Mouse (Mus musculus) heart, embryonic 11.5 days (tissue): ENCODE results near the gene Tmem232. TPM values are rescaled to one million over a fixed set of nuclear protein-coding genes. Genes with fewer than 3 reads are reported as not detected.
"Not testable (repeated sequence)": the region's sequence is repeated elsewhere in the genome, so short reads cannot be mapped to it uniquely, and the experiment has no call there.

Source experiments
- ATAC-seq: fragments of 200-750 bp; cut with Nextera tagmentation; replicated peaks from 2 replicates; pipeline ENCODE4 v1.8.0; 2017; ENCODE audit warnings: moderate library complexity; ENCODE audit not compliant: insufficient number of reproducible peaks, low FRiP score, low TSS enrichment
- H3K27ac ChIP-seq: fragments of 300-500 bp; sonication (generic); 2 replicates; pipeline ENCODE4 v1.5.1; 2014; ENCODE audit warnings: mild to moderate bottlenecking, low read depth, low read length
- H3K27me3 ChIP-seq: fragments of 300-500 bp; sonication (generic); 2 replicates; pipeline ENCODE4 v1.6.1; 2014; ENCODE audit warnings: mild to moderate bottlenecking, low read length, mixed read lengths; ENCODE audit not compliant: control insufficient read depth, insufficient read depth
- H3K36me3 ChIP-seq: fragments of 300-500 bp; sonication (generic); 2 replicates; pipeline ENCODE4 v1.6.1; 2014; ENCODE audit warnings: mild to moderate bottlenecking, low read length, moderate library complexity, mixed read lengths; ENCODE audit not compliant: control insufficient read depth, insufficient read depth
- H3K4me1 ChIP-seq: fragments of 300-500 bp; sonication (generic); 2 replicates; pipeline ENCODE4 v1.6.1; 2014; ENCODE audit warnings: low read length; ENCODE audit not compliant: control insufficient read depth, insufficient read depth
- H3K4me2 ChIP-seq: fragments of 300-500 bp; sonication (generic); 2 replicates; pipeline ENCODE4 v1.6.1; 2014; ENCODE audit warnings: mild to moderate bottlenecking, moderate library complexity
- H3K4me3 ChIP-seq: fragments of 300-500 bp; sonication (generic); 2 replicates; pipeline ENCODE4 v1.5.1; 2014; ENCODE audit warnings: low read depth, low read length
- H3K9ac ChIP-seq: fragments of 300-500 bp; sonication (generic); 2 replicates; pipeline ENCODE4 v1.6.1; 2014; ENCODE audit warnings: mild to moderate bottlenecking, low read depth, low read length, moderate library complexity
- H3K9me3 ChIP-seq: fragments of 300-500 bp; sonication (generic); replicated peaks from 2 replicates; pipeline ENCODE4 v1.6.1; 2016; ENCODE audit warnings: low read length; ENCODE audit not compliant: control insufficient read depth
- WGBS: fragments of 180-500 bp; shearing (Covaris S2); extraction: QIAGEN DNeasy Blood & Tissue Kit; methylation state at CpG from one replicate; pipeline ENCODE4 v1.1.7; 2014; ENCODE audit not compliant: insufficient replicate concordance; 5-methylcytosine and 5-hydroxymethylcytosine counted together
- polyA plus RNA-seq: library from polyadenylated mRNA; unstranded; fragments of >200 nt; fragmentation: Nextera tagmentation; extraction: Ambion mirVana; gene quantifications from 2 replicates; pipeline ENCODE4 v1.2.1, GENCODE M21; 2014

The Tmem232 gene
- polyA plus RNA-seq, 1 experiment from 2014 or later: 0.23 TPM

DNA sequence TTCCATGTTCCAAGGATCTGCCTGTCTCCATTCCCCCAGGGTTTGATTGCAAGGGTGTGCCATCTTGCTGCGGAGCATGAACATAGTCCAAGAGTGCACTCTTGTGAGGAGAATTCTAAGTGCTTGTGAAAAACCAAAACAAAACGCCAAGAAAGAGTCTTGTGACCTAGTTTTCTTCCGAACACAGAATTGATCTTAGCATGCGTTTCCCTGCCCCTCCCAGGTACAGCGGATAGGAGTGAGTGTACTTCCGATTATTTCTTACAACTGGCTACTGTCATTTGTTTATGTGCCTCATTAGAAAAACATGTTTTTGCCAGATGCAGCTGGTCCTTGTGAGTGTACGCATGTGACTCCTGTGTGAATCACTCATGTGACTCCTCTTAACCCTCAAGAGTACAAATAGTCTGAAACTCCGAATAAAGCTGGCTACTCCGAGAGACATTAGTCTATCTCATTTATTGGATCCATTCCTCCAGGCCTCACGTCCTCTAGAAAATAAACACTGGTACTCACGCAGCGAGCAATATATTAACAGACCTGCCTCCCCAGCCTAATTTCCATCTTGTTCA is 11.9 kb upstream of the Tmem232 start:
- Histone ChIP-seq H3K27ac (no peak overlapping the region), H3K36me3 (no peaks in the 10 kb centered on the region), H3K4me1 (no peaks in the 10 kb centered on the region), H3K9ac (no peak overlapping the region), H3K27me3 (no peaks in the 10 kb centered on the region), H3K4me3 (no peak overlapping the region), H3K4me2 (no peak overlapping the region), H3K9me3 (no peaks in the 10 kb centered on the region)
- WGBS: 82% methylated on average over 12 of the region's 12 CpGs
- no peak for ATAC-seq

DNA sequence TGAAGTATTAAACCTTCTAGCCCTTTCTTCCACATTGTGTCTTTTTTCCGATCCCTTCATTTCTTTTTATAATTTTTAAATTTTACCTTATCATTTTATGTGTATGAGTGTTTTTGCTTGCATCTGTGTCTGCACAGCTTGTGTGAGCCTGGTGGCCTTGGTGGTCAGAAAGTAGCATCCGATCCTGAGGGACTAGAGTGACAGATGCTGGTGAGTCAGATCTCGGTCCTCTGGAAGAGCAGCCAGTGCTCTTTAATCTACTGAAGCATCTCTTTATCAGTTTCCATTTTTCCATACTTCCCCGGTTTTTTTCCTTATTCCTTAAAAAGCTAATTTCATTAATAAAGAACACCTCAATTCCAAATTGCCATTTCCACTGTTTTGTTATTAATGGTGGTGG is 9.8 kb upstream of the Tmem232 start:
- no peak overlapping the region for H3K9ac ChIP-seq
- H3K4me3 ChIP-seq: no peak overlapping the region
- 77% methylated on average over 4 of the region's 4 CpGs for WGBS

GRCm38 (mm10) chr17:65548698-65549365 is 8.2 kb upstream of the Tmem232 start:
- no peaks in the 10 kb centered on the region for H3K36me3 ChIP-seq
- H3K9me3 ChIP-seq: no peaks in the 10 kb centered on the region
- H3K9ac ChIP-seq: no peak overlapping the region
- 71% methylated on average over 18 of the region's 18 CpGs for WGBS
- H3K4me2 ChIP-seq: no peak overlapping the region
- ATAC-seq: no peak
- no peak overlapping the region for H3K27ac ChIP-seq
- H3K4me1 ChIP-seq: no peaks in the 10 kb centered on the region
- H3K4me3 ChIP-seq: no peak overlapping the region
- no peaks in the 10 kb centered on the region for H3K27me3 ChIP-seq

More for the DNA sequence above, 9.8 kb upstream of the Tmem232 start:
- ATAC-seq: no peak
- Histone ChIP-seq H3K27ac (no peak overlapping the region), H3K4me2 (no peak overlapping the region), H3K9me3 (no peaks in the 10 kb centered on the region), H3K36me3 (no peaks in the 10 kb centered on the region), H3K4me1 (no peaks in the 10 kb centered on the region), H3K27me3 (no peaks in the 10 kb centered on the region)

- not testable (repeated sequence) for H3K27ac ChIP-seq, H3K4me2 ChIP-seq, H3K4me1 ChIP-seq, H3K4me3 ChIP-seq, H3K9me3 ChIP-seq, H3K27me3 ChIP-seq, ATAC-seq, H3K9ac ChIP-seq, H3K36me3 ChIP-seq
- WGBS: 87% methylated on average over 4 of the region's 4 CpGs
Measured at GRCm38 (mm10) chr17:65546221-65546620, 5.6 kb upstream of the Tmem232 start.

- Histone ChIP-seq H3K9ac (no peak overlapping the region), H3K36me3 (no peaks in the 10 kb centered on the region), H3K4me1 (no peaks in the 10 kb centered on the region), H3K4me3 (no peak overlapping the region), H3K27me3 (no peaks in the 10 kb centered on the region), H3K27ac (no peak overlapping the region), H3K9me3 (no peaks in the 10 kb centered on the region), H3K4me2 (no peak overlapping the region)
- ATAC-seq: no peak
- WGBS: 16% methylated on average over 3 of the region's 3 CpGs
Measured at GRCm38 (mm10) chr17:65536156-65536555, 4.4 kb downstream of the Tmem232 start.

DNA sequence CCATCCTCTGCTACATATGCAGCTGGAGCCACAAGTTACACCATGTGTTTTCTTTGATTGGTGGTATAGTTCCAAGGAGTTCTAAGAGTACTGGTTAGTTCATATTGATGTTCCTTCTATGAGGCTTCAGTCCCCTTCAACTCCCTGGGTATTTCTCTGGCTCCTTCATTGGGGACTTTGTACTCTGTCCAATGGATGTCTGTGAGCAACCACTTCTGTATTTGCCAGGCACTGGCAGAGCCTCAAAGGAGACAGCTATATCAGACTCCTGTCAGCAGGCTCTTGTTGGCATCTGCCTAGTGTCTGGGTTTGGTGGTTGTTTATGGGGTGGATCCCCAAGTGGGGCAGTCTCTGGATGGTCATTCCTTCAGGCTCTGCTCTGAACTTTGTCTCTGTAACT is 8.2 kb downstream of the Tmem232 start:
- not testable (repeated sequence) for H3K9me3 ChIP-seq, H3K27ac ChIP-seq, H3K4me1 ChIP-seq, H3K4me3 ChIP-seq, H3K4me2 ChIP-seq, H3K9ac ChIP-seq, H3K27me3 ChIP-seq, ATAC-seq, H3K36me3 ChIP-seq

DNA sequence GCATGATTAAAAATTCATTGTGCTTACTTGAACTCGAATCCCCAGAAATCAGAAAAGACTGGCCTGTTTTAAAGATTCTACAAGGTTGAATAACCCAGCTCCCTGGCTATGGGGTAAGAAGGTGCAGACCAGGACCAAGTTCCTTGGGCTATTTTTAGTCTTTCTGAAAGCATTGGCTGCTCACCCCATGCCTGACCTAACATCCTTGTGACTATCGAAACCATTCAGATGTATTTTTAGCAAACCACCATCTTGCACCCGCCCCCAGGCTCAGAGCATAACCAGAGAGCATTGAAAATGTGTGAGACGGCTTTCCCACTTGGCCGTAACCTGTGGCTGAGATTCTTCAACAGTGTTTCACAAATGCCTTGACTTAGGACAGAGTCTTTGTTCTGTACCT is 13.1 kb downstream of the Tmem232 start:
- H3K9ac ChIP-seq: no peak overlapping the region
- no peak overlapping the region for H3K4me3 ChIP-seq
- peaks cover 4% of the 10 kb centered on the region; the same call in 1 of the 2 replicates for H3K4me1 ChIP-seq
- H3K27me3 ChIP-seq: no peaks in the 10 kb centered on the region
- peak overlapping the region; percentile 54 for H3K27ac ChIP-seq
- no peak for ATAC-seq
- no peak overlapping the region; the same call in 1 of the 2 replicates for H3K4me2 ChIP-seq
- 51% methylated on average over 5 of the region's 5 CpGs for WGBS
- H3K36me3 ChIP-seq: no peaks in the 10 kb centered on the region
- H3K9me3 ChIP-seq: no peaks in the 10 kb centered on the region

GRCm38 (mm10) chr17:65513517-65513916 is 27.1 kb downstream of the Tmem232 start:
- WGBS: 71% methylated on average over 3 of the region's 3 CpGs
- Histone ChIP-seq H3K4me1 (no peaks in the 10 kb centered on the region), H3K36me3 (no peaks in the 10 kb centered on the region), H3K4me2 (no peak overlapping the region), H3K27me3 (no peaks in the 10 kb centered on the region), H3K9ac (no peak overlapping the region), H3K27ac (no peak overlapping the region), H3K9me3 (no peaks in the 10 kb centered on the region), H3K4me3 (no peak overlapping the region)
- ATAC-seq: no peak

DNA sequence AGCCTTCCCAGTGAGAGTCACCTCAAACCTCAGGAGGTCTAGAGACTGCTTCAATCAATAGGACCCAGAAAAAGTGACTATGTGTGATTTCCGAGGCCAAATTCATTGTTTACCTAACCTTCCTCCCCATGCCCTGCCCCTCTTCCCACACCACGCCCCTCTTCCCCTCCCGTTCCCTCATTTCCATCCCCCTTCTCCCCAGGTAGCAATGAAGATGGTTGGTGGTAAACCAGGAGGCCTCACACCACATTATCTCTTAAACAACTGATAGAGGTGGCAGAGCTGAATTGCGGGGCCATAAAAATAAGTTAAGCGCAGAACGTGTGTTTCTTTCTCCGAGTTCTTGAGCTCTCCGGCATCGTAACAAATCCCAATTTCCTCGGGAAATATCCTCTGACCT is 55.9 kb downstream of the Tmem232 start:
- Histone ChIP-seq H3K4me3 (no peak overlapping the region), H3K9ac (no peak overlapping the region), H3K27ac (no peak overlapping the region), H3K4me2 (no peak overlapping the region), H3K36me3 (no peaks in the 10 kb centered on the region), H3K27me3 (no peaks in the 10 kb centered on the region), H3K9me3 (no peaks in the 10 kb centered on the region), H3K4me1 (no peaks in the 10 kb centered on the region)
- WGBS: 51% methylated on average over 10 of the region's 10 CpGs
- no peak for ATAC-seq
